Mouse (Mus musculus) c-Kit-positive CD71-negative TER-119-negative erythroid progenitor cells, embryonic 14.5 days (primary cell): ENCODE measurements around the gene Nbr1.
"Not testable (repeated sequence)": the region's sequence is repeated elsewhere in the genome, so short reads cannot be mapped to it uniquely, and the experiment has no call there.

Source experiments
- DNase-seq: peaks from one replicate; pipeline ENCODE4 v3.0.0-alpha.2; 2013; ENCODE audit warnings: low read depth

The Nbr1 gene

DNA sequence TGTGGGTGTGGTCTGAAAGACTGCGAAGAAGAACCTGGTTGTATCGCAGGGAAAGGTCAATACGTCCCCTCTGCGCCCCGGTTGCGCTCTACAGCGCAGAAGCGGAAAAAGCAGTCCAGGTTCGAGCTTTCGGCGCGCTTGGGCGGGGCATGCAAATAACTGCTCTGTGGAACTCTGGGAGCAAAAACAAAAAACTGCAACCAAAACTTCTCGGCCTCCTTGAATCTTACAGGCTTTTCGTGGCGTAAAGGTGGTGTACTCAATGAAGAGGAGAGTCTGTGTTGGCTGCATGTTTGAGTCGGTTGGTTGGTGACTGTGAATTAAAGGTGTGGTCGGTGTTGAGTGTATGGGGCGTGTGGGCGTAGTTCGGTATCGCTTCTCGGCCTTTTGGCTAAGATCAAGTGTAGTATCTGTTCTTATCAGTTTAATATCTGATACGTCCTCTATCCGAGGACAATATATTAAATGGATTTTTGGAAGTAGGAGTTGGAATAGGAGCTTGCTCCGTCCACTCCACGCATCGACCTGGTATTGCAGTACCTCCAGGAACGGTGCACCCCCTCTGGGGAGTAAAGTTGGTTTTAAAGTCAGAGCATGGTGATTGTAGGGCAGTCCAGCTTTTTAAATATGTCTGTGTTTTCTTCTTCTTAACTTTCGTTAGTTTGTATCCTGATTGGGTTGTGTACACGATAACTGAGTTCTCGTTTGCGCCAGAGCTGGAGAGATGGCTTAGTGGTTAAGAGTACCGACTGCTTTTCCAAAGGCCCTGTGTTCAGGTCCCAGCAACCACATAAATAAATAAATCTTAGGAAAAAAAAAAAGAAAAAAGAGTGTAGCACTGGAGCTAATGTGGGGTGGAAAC lies 75.3 kb downstream of the Nbr1 start, which contains the start of gene Rdm1:
Rdm1 (plus strand) TSS at position 201 of the 862 bp plus-strand sequence.
- DNase-seq = peak; percentile 80

- peak; percentile 92 for DNase-seq
Observed at GRCm38 (mm10) chr11:101627857-101628559, 76.1 kb downstream of the Nbr1 start.

- DNase-seq = not testable (repeated sequence)
Observed at GRCm38 (mm10) chr11:101628733-101629417, 76.9 kb downstream of the Nbr1 start.
